Mouse (Mus musculus) neural tube, embryonic 15.5 days (tissue): ENCODE results near the gene Rab40c. TPM values are rescaled to one million over a fixed set of nuclear protein-coding genes. Genes with fewer than 3 reads are reported as not detected.

Experiments used
- ATAC-seq: fragments of 200-750 bp; cut with Nextera tagmentation; 2 replicates; pipeline ENCODE4 v1.8.0; 2017; ENCODE audit warnings: mild to moderate bottlenecking, moderate TSS enrichment, moderate library complexity; ENCODE audit not compliant: low FRiP score
- H3K27ac ChIP-seq: fragments of 300-500 bp; sonication (generic); replicated peaks from 2 replicates; pipeline ENCODE4 v1.5.1; 2015; ENCODE audit warnings: mild to moderate bottlenecking, inconsistent platforms
- H3K27me3 ChIP-seq: fragments of 300-500 bp; sonication (generic); replicated peaks from 2 replicates; pipeline ENCODE4 v1.6.1; 2015; ENCODE audit warnings: inconsistent platforms
- H3K36me3 ChIP-seq: fragments of 300-500 bp; sonication (generic); 2 replicates; pipeline ENCODE4 v1.6.1; 2015; ENCODE audit warnings: inconsistent platforms
- H3K4me1 ChIP-seq: fragments of 300-500 bp; sonication (generic); 2 replicates; pipeline ENCODE4 v1.6.1; 2015; ENCODE audit warnings: inconsistent platforms
- H3K4me2 ChIP-seq: fragments of 300-500 bp; sonication (generic); 2 replicates; pipeline ENCODE4 v1.6.1; 2015; ENCODE audit warnings: inconsistent platforms, mild to moderate bottlenecking, moderate library complexity
- H3K4me3 ChIP-seq: fragments of 300-500 bp; sonication (generic); replicated peaks from 2 replicates; pipeline ENCODE4 v1.5.1; 2015; ENCODE audit warnings: mild to moderate bottlenecking, inconsistent platforms
- H3K9ac ChIP-seq: fragments of 300-500 bp; sonication (generic); replicated peaks from 2 replicates; pipeline ENCODE4 v1.6.1; 2015; ENCODE audit warnings: mild to moderate bottlenecking, inconsistent platforms
- H3K9me3 ChIP-seq: fragments of 300-500 bp; sonication (generic); replicated peaks from 2 replicates; pipeline ENCODE4 v1.6.1; 2016; ENCODE audit warnings: inconsistent platforms
- WGBS: fragments of 180-500 bp; shearing (Covaris S2); methylation state at CpG from one replicate; pipeline ENCODE4 v1.1.7; 2015; ENCODE audit warnings: mixed read lengths; 5-methylcytosine and 5-hydroxymethylcytosine counted together
- polyA plus RNA-seq: library from polyadenylated mRNA; unstranded; fragments of >200 nt; fragmentation: Nextera tagmentation; extraction: Ambion mirVana; gene quantifications from 2 replicates; pipeline ENCODE4 v1.2.1, GENCODE M21; 2015

Gene Rab40c
- polyA plus RNA-seq, 1 experiment from 2014 or later, result 50.5 TPM

DNA sequence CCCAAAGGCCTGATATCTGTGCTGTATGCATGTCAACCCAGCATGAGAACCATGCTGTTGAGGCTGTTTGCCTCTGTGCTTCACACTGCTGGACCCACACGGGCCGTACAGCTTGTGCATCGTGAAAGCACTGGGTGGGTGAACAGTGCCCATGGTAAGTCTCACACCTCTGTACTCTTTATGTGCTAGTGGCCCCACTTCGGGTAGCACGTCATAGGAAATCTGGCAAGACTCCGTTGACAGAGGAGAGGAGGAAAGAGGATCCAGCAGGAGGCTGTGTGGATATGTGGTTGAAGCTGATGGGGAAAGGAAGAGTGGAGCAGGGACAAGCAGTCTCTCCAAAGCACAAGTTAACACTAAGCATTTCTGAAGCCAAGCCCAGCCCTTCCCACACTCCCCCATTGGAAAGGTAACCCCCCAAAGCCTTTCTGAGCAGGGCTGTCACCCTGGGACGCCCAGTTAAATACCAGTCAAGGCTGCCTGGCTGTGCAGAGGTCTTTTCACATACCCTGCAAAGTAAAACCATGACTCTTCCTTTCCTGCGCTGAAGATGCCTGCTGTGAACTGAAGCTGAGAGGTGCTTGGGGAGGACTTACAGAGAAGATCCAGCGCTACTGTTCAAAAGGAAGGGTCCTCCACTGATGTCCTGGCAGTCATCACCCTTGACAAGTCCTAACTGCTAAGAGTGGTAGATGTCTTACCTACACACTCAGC, 1.3 kb downstream of the Rab40c start:
- H3K27ac ChIP-seq, result peak overlapping the region; percentile 90
- H3K9me3 ChIP-seq, result no peaks in the 10 kb centered on the region
- 90% methylated on average over 9 of the region's 9 CpGs for WGBS
- H3K4me3 ChIP-seq, result peak overlapping the region; percentile 71
- no peaks in the 10 kb centered on the region for H3K27me3 ChIP-seq
- peak overlapping the region; percentile 82 for H3K4me2 ChIP-seq
- no peak for ATAC-seq
- H3K4me1 ChIP-seq, result peaks cover 44% of the 10 kb centered on the region
- H3K9ac ChIP-seq, result peak overlapping the region; percentile 59
- H3K36me3 ChIP-seq, result peaks cover 6% of the 10 kb centered on the region; the same call in 1 of the 2 replicates

DNA sequence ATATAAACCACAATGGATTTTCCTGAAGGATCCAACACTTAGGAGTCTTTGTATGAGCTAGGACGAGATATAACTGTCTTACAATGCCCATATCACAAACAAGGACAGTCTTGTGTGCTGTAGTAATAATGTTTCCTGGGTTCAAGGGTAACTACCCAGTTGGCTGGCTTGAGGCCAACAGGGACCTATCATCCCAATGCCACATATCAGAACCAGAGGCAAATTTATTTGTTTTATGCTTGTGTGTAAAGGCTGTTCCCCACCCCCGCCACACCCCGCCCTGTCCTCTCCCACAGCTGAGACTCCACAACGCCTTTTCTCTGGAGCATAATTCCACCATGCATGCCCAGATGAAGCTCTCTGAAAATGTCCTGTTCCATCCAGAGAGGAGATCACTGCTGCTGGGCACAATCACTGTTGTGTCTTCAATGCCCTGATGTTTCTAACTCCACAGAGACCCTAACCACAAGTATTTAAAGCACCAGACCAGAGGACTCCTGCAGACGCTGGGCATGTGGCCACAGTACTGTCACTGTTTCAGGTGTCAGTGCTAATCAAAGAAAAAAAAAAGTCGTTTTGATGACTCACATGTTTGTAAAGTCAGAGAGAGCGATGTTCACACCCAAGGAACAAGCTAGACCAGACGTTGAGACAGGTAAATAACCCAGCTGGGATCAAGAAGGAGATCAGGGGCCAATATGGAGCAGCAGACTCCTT, 2.4 kb downstream of the Rab40c start:
- H3K4me1 ChIP-seq, result peaks cover 44% of the 10 kb centered on the region
- H3K27ac ChIP-seq, result no peak overlapping the region
- H3K9ac ChIP-seq, result 0 out of 2 replicates have a peak overlapping the region, but pooled peaks have one; percentile 59
- H3K36me3 ChIP-seq, result peaks cover 6% of the 10 kb centered on the region; the same call in 1 of the 2 replicates
- no peaks in the 10 kb centered on the region for H3K9me3 ChIP-seq
- no peak for ATAC-seq
- H3K4me2 ChIP-seq, result peak overlapping the region; percentile 82; the same call in 1 of the 2 replicates
- no peaks in the 10 kb centered on the region for H3K27me3 ChIP-seq
- no peak overlapping the region for H3K4me3 ChIP-seq
- 81% methylated on average over 8 of the region's 8 CpGs for WGBS

GRCm38 (mm10) chr17:25914295-25914694, 5.2 kb downstream of the Rab40c start:
- H3K27me3 ChIP-seq, result no peaks in the 10 kb centered on the region
- no peak overlapping the region for H3K4me3 ChIP-seq
- peaks cover 38% of the 10 kb centered on the region for H3K4me1 ChIP-seq
- no peak overlapping the region for H3K9ac ChIP-seq
- 94% methylated on average over 4 of the region's 4 CpGs for WGBS
- no peak for ATAC-seq
- H3K27ac ChIP-seq, result no peak overlapping the region
- peaks cover 6% of the 10 kb centered on the region; the same call in 1 of the 2 replicates for H3K36me3 ChIP-seq
- no peaks in the 10 kb centered on the region for H3K9me3 ChIP-seq
- H3K4me2 ChIP-seq, result no peak overlapping the region

- Histone ChIP-seq H3K4me1 (peaks cover 38% of the 10 kb centered on the region), H3K9me3 (no peaks in the 10 kb centered on the region), H3K4me3 (no peak overlapping the region), H3K4me2 (no peak overlapping the region), H3K27me3 (no peaks in the 10 kb centered on the region), H3K27ac (no peak overlapping the region), H3K9ac (no peak overlapping the region), H3K36me3 (peaks cover 6% of the 10 kb centered on the region; the same call in 1 of the 2 replicates)
- no peak for ATAC-seq
- 91% methylated on average over 1 of the region's 1 CpGs for WGBS
These were observed 5.7 kb downstream of the Rab40c start for GRCm38 (mm10) chr17:25913877-25914275.

DNA sequence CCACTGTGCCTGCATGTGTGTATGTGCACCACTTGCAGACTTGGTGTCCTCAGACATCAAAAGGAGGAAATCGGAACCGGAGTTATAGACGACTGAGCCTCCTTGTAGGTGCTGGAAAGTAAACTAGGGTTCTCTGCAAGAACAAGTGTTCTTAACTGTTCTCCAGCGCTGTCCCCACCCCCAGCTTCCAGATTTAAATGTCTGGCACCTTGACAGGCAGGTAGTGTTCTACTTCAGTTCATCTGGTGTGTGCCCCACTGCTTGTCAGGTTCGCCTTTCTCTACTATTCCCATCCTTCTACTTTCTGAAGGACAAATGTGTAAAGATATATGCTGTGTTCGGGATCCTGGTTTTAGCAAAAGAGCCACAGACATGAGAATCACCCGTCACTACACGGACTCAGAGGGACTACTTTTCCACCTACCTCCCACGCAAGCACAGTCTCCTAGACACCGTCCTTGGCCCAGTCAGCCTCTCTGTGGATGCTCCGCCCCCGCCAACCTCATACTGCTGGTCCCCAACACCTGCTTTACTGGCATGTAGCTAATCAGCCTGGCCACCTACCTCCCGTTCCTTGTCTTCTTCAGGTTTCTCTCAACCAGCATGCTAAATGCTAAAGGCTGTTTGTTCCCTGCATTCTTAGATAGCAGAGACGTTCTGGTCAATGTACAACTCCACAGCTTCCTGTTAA, 6.2 kb downstream of the Rab40c start:
- WGBS, result 87% methylated on average over 14 of the region's 14 CpGs
- Histone ChIP-seq H3K36me3 (peaks cover 6% of the 10 kb centered on the region; the same call in 1 of the 2 replicates), H3K27ac (no peak overlapping the region), H3K4me1 (peaks cover 32% of the 10 kb centered on the region), H3K9ac (no peak overlapping the region), H3K4me2 (no peak overlapping the region), H3K9me3 (no peaks in the 10 kb centered on the region), H3K4me3 (no peak overlapping the region), H3K27me3 (no peaks in the 10 kb centered on the region)
- ATAC-seq, result no peak

- WGBS, result 85% methylated on average over 4 of the region's 4 CpGs
- H3K4me3 ChIP-seq, result no peak overlapping the region
- H3K27ac ChIP-seq, result no peak overlapping the region
- no peaks in the 10 kb centered on the region for H3K27me3 ChIP-seq
- H3K4me1 ChIP-seq, result peaks cover 17% of the 10 kb centered on the region
- peaks cover 4% of the 10 kb centered on the region; the same call in 1 of the 2 replicates for H3K36me3 ChIP-seq
- ATAC-seq, result no peak
- no peak overlapping the region for H3K9ac ChIP-seq
- no peaks in the 10 kb centered on the region for H3K9me3 ChIP-seq
- no peak overlapping the region for H3K4me2 ChIP-seq
These were observed 7.7 kb downstream of the Rab40c start for GRCm38 (mm10) chr17:25911816-25912215.

GRCm38 (mm10) chr17:25907640-25908039, 11.9 kb downstream of the Rab40c start:
- 89% methylated on average over 2 of the region's 2 CpGs for WGBS
- H3K27ac ChIP-seq, result no peak overlapping the region
- H3K36me3 ChIP-seq, result peaks cover 2% of the 10 kb centered on the region; the same call in 1 of the 2 replicates
- H3K9me3 ChIP-seq, result no peaks in the 10 kb centered on the region
- no peaks in the 10 kb centered on the region for H3K27me3 ChIP-seq
- H3K4me3 ChIP-seq, result no peak overlapping the region
- ATAC-seq, result no peak
- H3K9ac ChIP-seq, result no peak overlapping the region
- H3K4me1 ChIP-seq, result no peaks in the 10 kb centered on the region
- H3K4me2 ChIP-seq, result no peak overlapping the region

DNA sequence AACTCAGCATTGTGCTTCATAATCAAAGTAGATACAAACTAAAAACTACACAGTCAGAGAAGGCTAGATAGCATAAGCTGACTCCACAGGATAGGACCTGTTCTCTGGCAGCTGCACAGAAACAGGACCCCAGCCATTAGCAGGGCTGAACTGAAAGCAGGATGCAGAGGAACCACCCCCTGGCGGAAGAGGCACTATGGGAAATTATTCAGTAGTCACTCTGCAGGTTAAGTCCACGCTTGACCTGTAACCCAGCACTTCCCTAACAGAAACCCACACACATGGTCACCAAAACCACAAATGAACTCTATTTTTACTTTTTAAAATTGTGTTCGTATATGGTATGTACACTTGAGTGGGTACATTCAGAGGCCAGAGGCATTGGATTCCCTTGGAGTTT, 16.5 kb downstream of the Rab40c start:
- no peak for ATAC-seq
- Histone ChIP-seq H3K27ac (no peak overlapping the region), H3K27me3 (no peaks in the 10 kb centered on the region), H3K4me1 (no peaks in the 10 kb centered on the region), H3K9ac (no peak overlapping the region), H3K4me3 (no peak overlapping the region), H3K36me3 (peaks cover 6% of the 10 kb centered on the region), H3K9me3 (no peaks in the 10 kb centered on the region), H3K4me2 (no peak overlapping the region)
- WGBS, result 93% methylated on average over 3 of the region's 3 CpGs

DNA sequence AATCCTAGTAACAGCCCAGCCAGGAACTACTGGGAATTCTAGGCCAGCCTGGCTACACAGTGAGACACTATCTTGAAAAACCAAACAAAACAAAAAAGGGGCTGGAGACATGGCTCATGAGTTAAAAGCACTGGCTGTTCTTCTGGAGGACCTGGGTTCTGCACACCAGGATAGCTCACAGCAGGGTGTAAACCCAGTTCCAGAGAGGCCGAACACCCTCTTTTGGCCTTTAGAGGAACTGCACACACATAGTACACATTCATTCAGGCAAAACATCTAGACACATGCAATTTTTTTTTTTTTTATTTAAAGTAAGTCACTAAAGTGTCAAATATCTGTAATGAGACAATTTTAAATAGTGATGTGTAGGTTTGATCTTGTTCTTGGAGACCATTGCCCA, 19.3 kb downstream of the Rab40c start:
- Histone ChIP-seq H3K27ac (no peak overlapping the region), H3K9ac (no peak overlapping the region), H3K4me2 (no peak overlapping the region), H3K27me3 (no peaks in the 10 kb centered on the region), H3K4me3 (no peak overlapping the region), H3K9me3 (no peaks in the 10 kb centered on the region), H3K4me1 (no peaks in the 10 kb centered on the region), H3K36me3 (peaks cover 4% of the 10 kb centered on the region)
- ATAC-seq, result no peak
- WGBS, result 97% methylated on average over 1 of the region's 1 CpGs

GRCm38 (mm10) chr17:25895891-25896290, 23.6 kb downstream of the Rab40c start:
- no peak overlapping the region for H3K27ac ChIP-seq
- H3K27me3 ChIP-seq, result no peaks in the 10 kb centered on the region
- H3K9ac ChIP-seq, result no peak overlapping the region

GRCm38 (mm10) chr17:25895415-25895814, 24.1 kb downstream of the Rab40c start:
- no peak overlapping the region for H3K9ac ChIP-seq
- WGBS, result 43% methylated on average over 2 of the region's 2 CpGs

More at GRCm38 (mm10) chr17:25895891-25896290, 23.6 kb downstream of the Rab40c start:
- peaks cover 6% of the 10 kb centered on the region; the same call in 1 of the 2 replicates for H3K4me1 ChIP-seq
- no peak overlapping the region for H3K4me2 ChIP-seq
- 75% methylated on average over 12 of the region's 12 CpGs for WGBS
- peaks cover 3% of the 10 kb centered on the region for H3K36me3 ChIP-seq
- no peaks in the 10 kb centered on the region for H3K9me3 ChIP-seq
- no peak overlapping the region for H3K4me3 ChIP-seq
- no peak for ATAC-seq

More at GRCm38 (mm10) chr17:25895415-25895814, 24.1 kb downstream of the Rab40c start:
- 0 out of 2 replicates have a peak, but pooled peaks cover under 1% of the 10 kb centered on the region for H3K36me3 ChIP-seq
- H3K4me2 ChIP-seq, result no peak overlapping the region
- no peaks in the 10 kb centered on the region for H3K27me3 ChIP-seq
- H3K27ac ChIP-seq, result no peak overlapping the region
- ATAC-seq, result no peak
- no peak overlapping the region for H3K4me3 ChIP-seq
- no peaks in the 10 kb centered on the region for H3K9me3 ChIP-seq
- peaks cover 6% of the 10 kb centered on the region; the same call in 1 of the 2 replicates for H3K4me1 ChIP-seq
